Mouse (Mus musculus) spleen, adult 2 months (tissue): ENCODE measurements around the gene Lpar3. TPM values are rescaled to one million over a fixed set of nuclear protein-coding genes. Genes with fewer than 3 reads are reported as not detected.

ENCODE experiments used
- DNase-seq, 2 experiments: peaks; one replicate each; pipeline versions ENCODE4 v3.0.0 to v3.0.0-alpha.2; 2012 to 2021; ENCODE audit warnings: low spot score in 2 of 2, low read depth in 1 of 2
- H3K27ac ChIP-seq: fragments of 200-500 bp; 2 replicates; pipeline ENCODE4 v1.5.1; 2012; ENCODE audit warnings: low read length, inconsistent platforms; ENCODE audit not compliant: insufficient read depth
- H3K27me3 ChIP-seq: fragments of 200-500 bp; 2 replicates; pipeline ENCODE4 v1.6.1; 2012; ENCODE audit warnings: mild to moderate bottlenecking, moderate library complexity, low read length, inconsistent platforms; ENCODE audit not compliant: control insufficient read depth, insufficient read depth
- H3K36me3 ChIP-seq: fragments of 200-500 bp; 2 replicates; pipeline ENCODE4 v1.6.1; 2012; ENCODE audit warnings: mild to moderate bottlenecking, low read length, inconsistent platforms; ENCODE audit not compliant: control insufficient read depth, insufficient read depth
- H3K4me1 ChIP-seq: fragments of 200-500 bp; 2 replicates; pipeline ENCODE4 v1.6.1; 2011; ENCODE audit warnings: inconsistent platforms; ENCODE audit not compliant: control insufficient read depth, insufficient read depth, insufficient read length
- H3K4me3 ChIP-seq: fragments of 200-500 bp; 2 replicates; pipeline ENCODE4 v1.5.1; 2011; ENCODE audit warnings: mild to moderate bottlenecking, inconsistent platforms; ENCODE audit not compliant: insufficient read depth, insufficient read length; ENCODE audit errors: extremely low read depth
- CTCF ChIP-seq: fragments of 200-500 bp; IDR thresholded peaks from 2 replicates; pipeline ENCODE4 v1.5.1; 2011; ENCODE audit warnings: mild to moderate bottlenecking, inconsistent platforms; ENCODE audit not compliant: insufficient read depth, insufficient read length, insufficient replicate concordance; ENCODE audit errors: extremely low read depth
- POLR2A ChIP-seq: fragments of 200-500 bp; IDR thresholded peaks from 2 replicates; pipeline ENCODE4 v1.6.1; 2011; ENCODE audit warnings: low read depth, low read length, inconsistent platforms
- WGBS: fragments of 180-500 bp; shearing (Covaris S2); methylation state at CpG from one replicate; pipeline ENCODE4 v1.1.7; 2018; 5-methylcytosine and 5-hydroxymethylcytosine counted together
- polyA plus RNA-seq: library from polyadenylated mRNA; depleted of rRNA; stranded (reverse); fragments of >200 nt; gene quantifications from 2 replicates; pipeline ENCODE4 v1.2.3, GENCODE M21; 2012

The Lpar3 gene
- polyA plus RNA-seq, 1 experiment: 0.57 TPM

- Histone ChIP-seq H3K4me3 (no peak overlapping the region), H3K4me1 (no peaks in the 10 kb centered on the region), H3K27me3 (no peaks in the 10 kb centered on the region), H3K36me3 (no peaks in the 10 kb centered on the region), H3K27ac (no peak overlapping the region)
- TF ChIP-seq POLR2A: no peak
- TF ChIP-seq CTCF: no peak
- 87% methylated on average over 14 of the region's 14 CpGs for WGBS
- DNase-seq: no peak
Observed at GRCm38 (mm10) chr3:146268024-146268801, 47.5 kb downstream of the Lpar3 start.

- Histone ChIP-seq H3K4me3 (no peak overlapping the region), H3K4me1 (no peaks in the 10 kb centered on the region), H3K27me3 (no peaks in the 10 kb centered on the region), H3K36me3 (no peaks in the 10 kb centered on the region), H3K27ac (no peak overlapping the region)
- 55% methylated on average over 5 of the region's 5 CpGs for WGBS
- TF ChIP-seq CTCF (no peak), POLR2A (no peak)
- no peak for DNase-seq
Observed at GRCm38 (mm10) chr3:146274503-146274902, 53.7 kb downstream of the Lpar3 start.

GRCm38 (mm10) chr3:146275360-146276025 lies 54.7 kb downstream of the Lpar3 start:
- Histone ChIP-seq H3K36me3 (no peaks in the 10 kb centered on the region), H3K4me1 (no peaks in the 10 kb centered on the region), H3K27me3 (no peaks in the 10 kb centered on the region), H3K27ac (no peak overlapping the region), H3K4me3 (no peak overlapping the region)
- no peak for DNase-seq
- TF ChIP-seq POLR2A (no peak), CTCF (no peak)
- 15% methylated on average over 11 of the region's 11 CpGs for WGBS

GRCm38 (mm10) chr3:146276026-146276409 lies 55.3 kb downstream of the Lpar3 start:
- 27% methylated on average over 4 of the region's 4 CpGs for WGBS
- TF ChIP-seq CTCF (no peak), POLR2A (no peak)
- H3K4me1 ChIP-seq: no peaks in the 10 kb centered on the region

GRCm38 (mm10) chr3:146276991-146277390 lies 56.2 kb downstream of the Lpar3 start:
- no peak overlapping the region for H3K4me3 ChIP-seq
- H3K4me1 ChIP-seq: no peaks in the 10 kb centered on the region
- no peak for DNase-seq
- WGBS: 91% methylated on average over 4 of the region's 4 CpGs
- H3K27ac ChIP-seq: no peak overlapping the region
- H3K36me3 ChIP-seq: no peaks in the 10 kb centered on the region
- TF ChIP-seq POLR2A (no peak), CTCF (no peak)
- H3K27me3 ChIP-seq: no peaks in the 10 kb centered on the region

More at GRCm38 (mm10) chr3:146276026-146276409, 55.3 kb downstream of the Lpar3 start:
- no peaks in the 10 kb centered on the region for H3K36me3 ChIP-seq
- no peak for DNase-seq
- no peak overlapping the region for H3K27ac ChIP-seq
- no peak overlapping the region for H3K4me3 ChIP-seq
- no peaks in the 10 kb centered on the region for H3K27me3 ChIP-seq

GRCm38 (mm10) chr3:146277456-146277855 lies 56.7 kb downstream of the Lpar3 start:
- Histone ChIP-seq H3K4me3 (no peak overlapping the region), H3K4me1 (no peaks in the 10 kb centered on the region), H3K27ac (no peak overlapping the region), H3K36me3 (no peaks in the 10 kb centered on the region), H3K27me3 (no peaks in the 10 kb centered on the region)
- WGBS: 71% methylated on average over 11 of the region's 11 CpGs
- DNase-seq: peak in 1 of 2 experiments; percentile 25
- TF ChIP-seq POLR2A (no peak), CTCF (peak; percentile 38; the same call in 1 of the 2 replicates)
